Mouse (Mus musculus) embryonic facial prominence, embryonic 12.5 days (tissue): Measurements from ENCODE around the gene Clybl. TPM values are rescaled to one million over a fixed set of nuclear protein-coding genes. Genes with fewer than 3 reads are reported as not detected.

Experiments
- ATAC-seq: fragments of 200-750 bp; cut with Nextera tagmentation; 2 replicates; pipeline ENCODE4 v1.8.0; 2017; ENCODE audit not compliant: insufficient number of reproducible peaks, insufficient read depth, low FRiP score, low TSS enrichment
- H3K27ac ChIP-seq: fragments of 300-500 bp; sonication (generic); 2 replicates; pipeline ENCODE4 v1.5.1; 2016; ENCODE audit warnings: mild to moderate bottlenecking
- H3K27me3 ChIP-seq: fragments of 300-500 bp; sonication (generic); 2 replicates; pipeline ENCODE4 v1.6.1; 2016; ENCODE audit warnings: mild to moderate bottlenecking, moderate library complexity
- H3K36me3 ChIP-seq: fragments of 300-500 bp; sonication (generic); 2 replicates; pipeline ENCODE4 v1.6.1; 2016; ENCODE audit warnings: mild to moderate bottlenecking
- H3K4me1 ChIP-seq: fragments of 300-500 bp; sonication (generic); 2 replicates; pipeline ENCODE4 v1.6.1; 2016
- H3K4me2 ChIP-seq: fragments of 300-500 bp; sonication (generic); replicated peaks from 2 replicates; pipeline ENCODE4 v1.6.1; 2016; ENCODE audit warnings: mild to moderate bottlenecking, moderate library complexity
- H3K4me3 ChIP-seq: fragments of 300-500 bp; sonication (generic); 2 replicates; pipeline ENCODE4 v1.5.1; 2016; ENCODE audit warnings: mild to moderate bottlenecking
- H3K9ac ChIP-seq: fragments of 300-500 bp; sonication (generic); 2 replicates; pipeline ENCODE4 v1.6.1; 2016; ENCODE audit warnings: mild to moderate bottlenecking, moderate library complexity
- H3K9me3 ChIP-seq: fragments of 300-500 bp; sonication (generic); 2 replicates; pipeline ENCODE4 v1.6.1; 2016; ENCODE audit warnings: mild to moderate bottlenecking, moderate library complexity
- WGBS: fragments of 180-500 bp; shearing (Covaris S2); methylation state at CpG from one replicate; pipeline ENCODE4 v1.1.7; 2016; 5-methylcytosine and 5-hydroxymethylcytosine counted together
- polyA plus RNA-seq: library from polyadenylated mRNA; unstranded; fragments of >200 nt; fragmentation: Nextera tagmentation; extraction: Ambion mirVana; gene quantifications from 2 replicates; pipeline ENCODE4 v1.2.1, GENCODE M21; 2016

Gene Clybl
- polyA plus RNA-seq, 1 experiment from 2014 or later, result 23.1 TPM

- H3K4me2 ChIP-seq, result no peak overlapping the region
- H3K27ac ChIP-seq, result no peak overlapping the region
- no peak for ATAC-seq
- H3K9ac ChIP-seq, result no peak overlapping the region
- H3K27me3 ChIP-seq, result peaks cover 58% of the 10 kb centered on the region
- H3K36me3 ChIP-seq, result no peaks in the 10 kb centered on the region
- H3K9me3 ChIP-seq, result no peaks in the 10 kb centered on the region
- 45% methylated on average over 22 of the region's 22 CpGs for WGBS
- no peak overlapping the region for H3K4me3 ChIP-seq
- peaks cover 9% of the 10 kb centered on the region; the same call in 1 of the 2 replicates for H3K4me1 ChIP-seq
These were observed 45.4 kb downstream of the Clybl start for GRCm38 (mm10) chr14:122226666-122227453.

- Histone ChIP-seq H3K4me1 (peaks cover 9% of the 10 kb centered on the region; the same call in 1 of the 2 replicates), H3K4me3 (no peak overlapping the region), H3K36me3 (no peaks in the 10 kb centered on the region), H3K4me2 (no peak overlapping the region), H3K9ac (no peak overlapping the region), H3K27me3 (peaks cover 55% of the 10 kb centered on the region), H3K27ac (no peak overlapping the region), H3K9me3 (no peaks in the 10 kb centered on the region)
- no peak for ATAC-seq
- WGBS, result 13% methylated on average over 14 of the region's 14 CpGs
These were observed 46.0 kb downstream of the Clybl start for GRCm38 (mm10) chr14:122227454-122227951.

GRCm38 (mm10) chr14:122228816-122229551 lies 47.5 kb downstream of the Clybl start:
- Histone ChIP-seq H3K36me3 (no peaks in the 10 kb centered on the region), H3K27ac (no peak overlapping the region), H3K4me2 (no peak overlapping the region), H3K27me3 (peaks cover 52% of the 10 kb centered on the region), H3K4me1 (peaks cover 9% of the 10 kb centered on the region; the same call in 1 of the 2 replicates), H3K4me3 (no peak overlapping the region), H3K9me3 (no peaks in the 10 kb centered on the region), H3K9ac (no peak overlapping the region)
- no peak for ATAC-seq
- 14% methylated on average over 23 of the region's 23 CpGs for WGBS

- H3K36me3 ChIP-seq, result no peaks in the 10 kb centered on the region
- peaks cover 42% of the 10 kb centered on the region for H3K27me3 ChIP-seq
- H3K4me2 ChIP-seq, result no peak overlapping the region
- WGBS, result 84% methylated on average over 5 of the region's 5 CpGs
- no peak overlapping the region for H3K4me3 ChIP-seq
- H3K9me3 ChIP-seq, result no peaks in the 10 kb centered on the region
- 0 out of 2 replicates have a peak, but pooled peaks cover 5% of the 10 kb centered on the region for H3K4me1 ChIP-seq
- H3K9ac ChIP-seq, result no peak overlapping the region
- H3K27ac ChIP-seq, result no peak overlapping the region
- ATAC-seq, result no peak
These were observed 48.5 kb downstream of the Clybl start for GRCm38 (mm10) chr14:122229988-122230387.

- 42% methylated on average over 14 of the region's 14 CpGs for WGBS
- H3K4me1 ChIP-seq, result 0 out of 2 replicates have a peak, but pooled peaks cover 5% of the 10 kb centered on the region
- no peaks in the 10 kb centered on the region for H3K36me3 ChIP-seq
- no peak overlapping the region for H3K9ac ChIP-seq
- no peak overlapping the region for H3K27ac ChIP-seq
- ATAC-seq, result no peak
- no peak overlapping the region for H3K4me3 ChIP-seq
- peaks cover 35% of the 10 kb centered on the region for H3K27me3 ChIP-seq
- no peak overlapping the region for H3K4me2 ChIP-seq
- H3K9me3 ChIP-seq, result no peaks in the 10 kb centered on the region
These were observed 49.1 kb downstream of the Clybl start for GRCm38 (mm10) chr14:122230621-122231025.

GRCm38 (mm10) chr14:122231073-122231472 lies 49.6 kb downstream of the Clybl start:
- no peak overlapping the region for H3K4me2 ChIP-seq
- peaks cover 33% of the 10 kb centered on the region for H3K27me3 ChIP-seq
- H3K4me1 ChIP-seq, result 0 out of 2 replicates have a peak, but pooled peaks cover 5% of the 10 kb centered on the region

GRCm38 (mm10) chr14:122233212-122233714 lies 51.8 kb downstream of the Clybl start:
- WGBS, result 83% methylated on average over 19 of the region's 19 CpGs
- ATAC-seq, result no peak

More at GRCm38 (mm10) chr14:122231073-122231472, 49.6 kb downstream of the Clybl start:
- WGBS, result 64% methylated on average over 10 of the region's 10 CpGs
- H3K27ac ChIP-seq, result no peak overlapping the region
- H3K4me3 ChIP-seq, result no peak overlapping the region
- no peak for ATAC-seq
- no peak overlapping the region for H3K9ac ChIP-seq
- no peaks in the 10 kb centered on the region for H3K36me3 ChIP-seq
- no peaks in the 10 kb centered on the region for H3K9me3 ChIP-seq

GRCm38 (mm10) chr14:122243874-122244273 lies 62.4 kb downstream of the Clybl start:
- no peak overlapping the region for H3K4me3 ChIP-seq
- H3K27ac ChIP-seq, result no peak overlapping the region
- WGBS, result 92% methylated on average over 1 of the region's 1 CpGs
- H3K27me3 ChIP-seq, result no peaks in the 10 kb centered on the region
- no peak overlapping the region for H3K4me2 ChIP-seq
- H3K9ac ChIP-seq, result no peak overlapping the region
- no peaks in the 10 kb centered on the region for H3K36me3 ChIP-seq
- H3K9me3 ChIP-seq, result no peaks in the 10 kb centered on the region
- no peak for ATAC-seq
- H3K4me1 ChIP-seq, result no peaks in the 10 kb centered on the region

More at GRCm38 (mm10) chr14:122233212-122233714, 51.8 kb downstream of the Clybl start:
- Histone ChIP-seq H3K4me2 (no peak overlapping the region), H3K9me3 (no peaks in the 10 kb centered on the region), H3K4me3 (no peak overlapping the region), H3K4me1 (0 out of 2 replicates have a peak, but pooled peaks cover 5% of the 10 kb centered on the region), H3K9ac (no peak overlapping the region), H3K36me3 (no peaks in the 10 kb centered on the region), H3K27ac (no peak overlapping the region), H3K27me3 (peaks cover 21% of the 10 kb centered on the region)

GRCm38 (mm10) chr14:122246919-122247859 lies 65.7 kb downstream of the Clybl start:
- WGBS, result 87% methylated on average over 18 of the region's 18 CpGs

GRCm38 (mm10) chr14:122249123-122249522 lies 67.6 kb downstream of the Clybl start:
- no peak overlapping the region for H3K27ac ChIP-seq
- no peaks in the 10 kb centered on the region for H3K9me3 ChIP-seq
- H3K4me1 ChIP-seq, result no peaks in the 10 kb centered on the region
- no peaks in the 10 kb centered on the region for H3K36me3 ChIP-seq
- H3K27me3 ChIP-seq, result no peaks in the 10 kb centered on the region
- no peak overlapping the region for H3K9ac ChIP-seq
- 83% methylated on average over 3 of the region's 3 CpGs for WGBS
- H3K4me2 ChIP-seq, result no peak overlapping the region
- no peak for ATAC-seq
- H3K4me3 ChIP-seq, result no peak overlapping the region

More at GRCm38 (mm10) chr14:122246919-122247859, 65.7 kb downstream of the Clybl start:
- no peak overlapping the region for H3K9ac ChIP-seq
- H3K27ac ChIP-seq, result no peak overlapping the region
- no peaks in the 10 kb centered on the region for H3K27me3 ChIP-seq
- H3K4me2 ChIP-seq, result no peak overlapping the region
- no peaks in the 10 kb centered on the region for H3K9me3 ChIP-seq
- H3K36me3 ChIP-seq, result no peaks in the 10 kb centered on the region
- H3K4me3 ChIP-seq, result no peak overlapping the region
- no peak for ATAC-seq
- H3K4me1 ChIP-seq, result no peaks in the 10 kb centered on the region

GRCm38 (mm10) chr14:122251346-122251745 lies 69.8 kb downstream of the Clybl start:
- Histone ChIP-seq H3K9me3 (no peaks in the 10 kb centered on the region), H3K4me3 (no peak overlapping the region), H3K27ac (no peak overlapping the region), H3K4me1 (no peaks in the 10 kb centered on the region), H3K9ac (no peak overlapping the region), H3K27me3 (peaks cover 12% of the 10 kb centered on the region), H3K36me3 (no peaks in the 10 kb centered on the region), H3K4me2 (no peak overlapping the region)
- no peak for ATAC-seq
